Comparison of ENCODE assay signal across 10 mouse cellular contexts in genomic region chr6:128992753-128993152, GRCm38 (mm10). TPM values are rescaled to one million over a fixed set of nuclear protein-coding genes. Genes with fewer than 3 reads are reported as not detected.
A peak's percentile ranks its signal among the peaks of the same experiment; 100 is the strongest.
DNase-seq lines count a peak whose midpoint lies in the region; ATAC-seq and TF ChIP-seq lines count a peak whose summit lies in the region.
"Had no signal": no experiment of that assay in that cellular context is flagged by ENCODE, and none has a peak within 500 bp of the region (broad histone marks: within the 10 kb centered on the region; RNA-seq: fewer than 3 reads in every experiment).

No protein-coding gene starts in this region.

- TF ChIP-seq CTCF in kidney, adult 2 months (conservative IDR thresholded peaks at IDR 0.05; ENCODE audit: insufficient read depth, insufficient read length, low read depth, low read length) = no peak

- H3K4me3 ChIP-seq in kidney, adult 2 months (ENCODE audit: insufficient read depth, low read depth, low read length) = 0 out of 2 replicates have a peak overlapping the region, but pooled peaks have one; percentile 14
- H3K4me3 ChIP-seq in hindbrain, embryonic 15.5 days = no peak overlapping the region
- H3K4me3 ChIP-seq in heart, embryonic 11.5 days (ENCODE audit: low read depth, low read length) = no peak overlapping the region

- H3K36me3 ChIP-seq in kidney, adult 2 months (ENCODE audit: control insufficient read depth, insufficient read depth, low read length) = no peaks in the 10 kb centered on the region
- no peaks in the 10 kb centered on the region for H3K36me3 ChIP-seq in hindbrain, embryonic 15.5 days
- H3K36me3 ChIP-seq in heart, embryonic 11.5 days (ENCODE audit: control insufficient read depth, insufficient read depth, low read length) = no peaks in the 10 kb centered on the region

- H3K9me3 ChIP-seq in hindbrain, embryonic 15.5 days = no peaks in the 10 kb centered on the region
- no peaks in the 10 kb centered on the region for H3K9me3 ChIP-seq in heart, embryonic 11.5 days (replicated peaks; ENCODE audit: control insufficient read depth, low read length)

- no peaks in the 10 kb centered on the region for H3K27me3 ChIP-seq in kidney, adult 2 months (replicated peaks; ENCODE audit: control insufficient read depth, insufficient read depth, low read length)
- no peaks in the 10 kb centered on the region; the same call in 1 of the 2 replicates for H3K27me3 ChIP-seq in hindbrain, embryonic 15.5 days
- no peaks in the 10 kb centered on the region for H3K27me3 ChIP-seq in heart, embryonic 11.5 days (ENCODE audit: control insufficient read depth, insufficient read depth, low read length)

- H3K9ac ChIP-seq in hindbrain, embryonic 15.5 days = no peak overlapping the region
- H3K9ac ChIP-seq in heart, embryonic 11.5 days (ENCODE audit: low read depth, low read length) = no peak overlapping the region
- H3K9ac ChIP-seq: liver, embryonic 14.5 days had no signal

- H3K4me1 ChIP-seq in kidney, adult 2 months (ENCODE audit: control insufficient read depth, insufficient read depth, low read length) = peaks cover 8% of the 10 kb centered on the region; the same call in 1 of the 2 replicates
- H3K4me1 ChIP-seq in hindbrain, embryonic 15.5 days (replicated peaks) = 0 out of 2 replicates have a peak, but pooled peaks cover 4% of the 10 kb centered on the region
- no peaks in the 10 kb centered on the region for H3K4me1 ChIP-seq in heart, embryonic 11.5 days (ENCODE audit: control insufficient read depth, insufficient read depth, low read length)

- WGBS in kidney, adult 2 months = 47% methylated on average over 3 of the region's 3 CpGs
- 29% methylated on average over 3 of the region's 3 CpGs for WGBS in hindbrain, embryonic 15.5 days
- 74% methylated on average over 3 of the region's 3 CpGs for WGBS in heart, embryonic 11.5 days (ENCODE audit: insufficient replicate concordance)

- peak; percentile 12 for DNase-seq in kidney, adult 2 months
- DNase-seq in kidney, postnatal 36 days = no peak
- peak; percentile 64 for DNase-seq in embryo, embryonic 10.5 days (ENCODE audit: low spot score)
- DNase-seq in naive thymus-derived CD4-positive, alpha-beta T cell, adult 2 months (ENCODE audit: low read depth) = peak; percentile 38
- no peak for DNase-seq in adrenal gland, adult 18-20 months (ENCODE audit: low spot score in 2 of 2)
- DNase-seq in ovary, postnatal 14 days (ENCODE audit: low spot score) = no peak

- no peak for TF ChIP-seq POLR2A in kidney, adult 2 months (IDR thresholded peaks at IDR 0.05; ENCODE audit: low read depth, low read length)

- H3K4me2 ChIP-seq in hindbrain, embryonic 15.5 days = peak overlapping the region; percentile 16
- H3K4me2 ChIP-seq in heart, embryonic 11.5 days = no peak overlapping the region

- peak; percentile 27 for ATAC-seq in hindbrain, embryonic 15.5 days (ENCODE audit: low FRiP score, low read depth)
- ATAC-seq in heart, embryonic 11.5 days (replicated peaks; ENCODE audit: insufficient number of reproducible peaks, low FRiP score, low TSS enrichment) = no peak

- peak overlapping the region; percentile 88 for H3K27ac ChIP-seq in kidney, adult 2 months (ENCODE audit: insufficient read depth, low read depth, low read length)
- no peak overlapping the region; the same call in 1 of the 2 replicates for H3K27ac ChIP-seq in hindbrain, embryonic 15.5 days (replicated peaks)
- H3K27ac ChIP-seq in heart, embryonic 11.5 days (ENCODE audit: low read depth, low read length) = no peak overlapping the region
- H3K27ac ChIP-seq: liver, embryonic 14.5 days had no signal

RNA-seq across cellular contexts. Expression of gene Klrb1f, which starts 52.9 kb away (rescaled TPM):
- 0.16 and 0.65 TPM in 2 replicates for polyA plus RNA-seq in kidney, adult 2 months (2012; rRNA removed)
- 0.34 and 0.51 TPM in 2 replicates for polyA plus RNA-seq in hindbrain, embryonic 15.5 days (2015; fragmentation: Nextera tagmentation; extraction: Ambion mirVana)
- under 1 TPM in 1 of 2 experiments, not detected in 1; 0.16 TPM for total RNA-seq in adrenal gland, adult 18-20 months (2021)
- 0.40 TPM in 1 of 2 replicates, not detected in the other for polyA plus RNA-seq in heart, embryonic 11.5 days (2014; fragmentation: Nextera tagmentation; extraction: Ambion mirVana)
- polyA plus RNA-seq: cortical plate, adult 2 months had no signal

RNA-seq across cellular contexts. Expression of gene Clec2g, which starts 58.6 kb away (rescaled TPM):
- not detected in 2 replicates for polyA plus RNA-seq in kidney, adult 2 months (2012; rRNA removed)
- polyA plus RNA-seq in hindbrain, embryonic 15.5 days (2015; fragmentation: Nextera tagmentation; extraction: Ambion mirVana) = not detected in 2 replicates
- 1 to 10 TPM; 2.4 to 4.5 TPM for total RNA-seq in adrenal gland, adult 18-20 months (2021)
- not detected in 2 replicates for polyA plus RNA-seq in heart, embryonic 11.5 days (2014; fragmentation: Nextera tagmentation; extraction: Ambion mirVana)
- polyA plus RNA-seq: cortical plate, adult 2 months; liver, embryonic 14.5 days had no signal

Comparison
In these comparisons a context has a peak if more than half of its experiments do, and no peak if none do; other contexts are left out.
1. DNase-seq: peak in kidney, adult 2 months (single experiment), embryo, embryonic 10.5 days (single experiment) and naive thymus-derived CD4-positive, alpha-beta T cell, adult 2 months (single experiment); none in kidney, postnatal 36 days (0 of 2), adrenal gland, adult 18-20 months (0 of 2) and ovary, postnatal 14 days (single experiment).